Mouse (Mus musculus) 3134 (cell line): ENCODE data around the gene Plcb2.

Experiments
- DNase-seq: peaks from one replicate; pipeline ENCODE4 v3.0.0-alpha.2; 2011; ENCODE audit warnings: low spot score; ENCODE audit not compliant: insufficient read length; ENCODE audit errors: extremely low read depth

Plcb2 gene

GRCm38 (mm10) chr2:118728337-118728736 lies at the start of gene Plcb2:
Plcb2 (minus strand) TSS chr2:118728438.
- no peak for DNase-seq

GRCm38 (mm10) chr2:118776295-118776694 lies 48.1 kb upstream of the Plcb2 start:
- no peak for DNase-seq

- DNase-seq: peak; percentile 71
These were observed 47.6 kb upstream of the Plcb2 start for GRCm38 (mm10) chr2:118775846-118776245.

GRCm38 (mm10) chr2:118775396-118775795 lies 47.2 kb upstream of the Plcb2 start:
- DNase-seq: peak; percentile 50

- no peak for DNase-seq
These were observed 46.3 kb upstream of the Plcb2 start for GRCm38 (mm10) chr2:118774536-118774935.

GRCm38 (mm10) chr2:118772158-118772874 lies 44.1 kb upstream of the Plcb2 start, which contains the start of gene Phgr1:
Phgr1 (plus strand) TSS chr2:118772769.
- DNase-seq: no peak

GRCm38 (mm10) chr2:118766041-118767033 lies 38.1 kb upstream of the Plcb2 start:
- DNase-seq: peak; percentile 86

GRCm38 (mm10) chr2:118764875-118765274 lies 36.6 kb upstream of the Plcb2 start:
- no peak for DNase-seq

- peak; percentile 54 for DNase-seq
These were observed 36.0 kb upstream of the Plcb2 start for GRCm38 (mm10) chr2:118764094-118764831.

- peak; percentile 85 for DNase-seq
These were observed 35.2 kb upstream of the Plcb2 start for GRCm38 (mm10) chr2:118763469-118763868.

- DNase-seq: no peak
These were observed 34.5 kb upstream of the Plcb2 start for GRCm38 (mm10) chr2:118762784-118763148.

- peak; percentile 95 for DNase-seq
These were observed 33.9 kb upstream of the Plcb2 start, which contains the start of gene Ccdc9b for GRCm38 (mm10) chr2:118761906-118762783. Ccdc9b (minus strand) TSS chr2:118762661.

- peak; percentile 70 for DNase-seq
These were observed 33.1 kb upstream of the Plcb2 start for GRCm38 (mm10) chr2:118761358-118761757.

GRCm38 (mm10) chr2:118760311-118761025 lies 32.2 kb upstream of the Plcb2 start:
- DNase-seq: peak; percentile 84

GRCm38 (mm10) chr2:118759828-118760227 lies 31.6 kb upstream of the Plcb2 start:
- DNase-seq: no peak

- DNase-seq: no peak
These were observed 27.9 kb upstream of the Plcb2 start for GRCm38 (mm10) chr2:118756103-118756502.

GRCm38 (mm10) chr2:118755407-118755806 lies 27.2 kb upstream of the Plcb2 start:
- DNase-seq: no peak

GRCm38 (mm10) chr2:118754143-118754542 lies 25.9 kb upstream of the Plcb2 start:
- DNase-seq: no peak

- DNase-seq: no peak
These were observed 24.5 kb upstream of the Plcb2 start for GRCm38 (mm10) chr2:118752792-118753108.
